Mouse (Mus musculus) heart, postnatal 0 days (tissue): ENCODE measurements around the gene Elavl2.

Experiments used
- CTCF ChIP-seq: IDR thresholded peaks from 2 replicates; pipeline ENCODE4 v1.5.1; 2016; ENCODE audit warnings: antibody characterized with exemption, control low read depth, low read depth
- EP300 ChIP-seq: IDR thresholded peaks from 2 replicates; pipeline ENCODE4 v1.6.1; 2016; ENCODE audit warnings: antibody characterized with exemption, low read depth

GRCm38 (mm10) chr4:91375372-91375687 is 25.3 kb downstream of the Elavl2 start:
- no peak for TF ChIP-seq EP300
- TF ChIP-seq CTCF = no peak
